Mouse (Mus musculus): Measurements from ENCODE around the gene Rpl5. TPM values are rescaled to one million over a fixed set of nuclear protein-coding genes. Genes with fewer than 3 reads are reported as not detected.
"Not testable (repeated sequence)": the region's sequence is repeated elsewhere in the genome, so short reads cannot be mapped to it uniquely, and the experiment has no call there.

The Rpl5 gene
- total RNA-seq, 2 experiments from 2014 or later, result 71.1 to 82.8 TPM

- no peak for DNase-seq (ENCODE audit: low spot score in 2 of 2)
These were observed 5.6 kb upstream of the Rpl5 start for GRCm38 (mm10) chr5:107894676-107895075.

- no peak for DNase-seq (ENCODE audit: low spot score in 2 of 2)
These were observed 4.0 kb upstream of the Rpl5 start for GRCm38 (mm10) chr5:107896265-107896664.

GRCm38 (mm10) chr5:107901014-107901615, 813 bp downstream of the Rpl5 start:
- DNase-seq (ENCODE audit: low spot score in 2 of 2), result no peak

GRCm38 (mm10) chr5:107904325-107904724, 4.0 kb downstream of the Rpl5 start:
- DNase-seq (ENCODE audit: low spot score in 2 of 2), result no peak

GRCm38 (mm10) chr5:107908514-107909110, 8.3 kb downstream of the Rpl5 start:
- no peak for DNase-seq (ENCODE audit: low spot score in 2 of 2)

GRCm38 (mm10) chr5:107909668-107910067, 9.4 kb downstream of the Rpl5 start:
- DNase-seq (ENCODE audit: low spot score in 2 of 2), result no peak

GRCm38 (mm10) chr5:107910084-107910616, 9.8 kb downstream of the Rpl5 start:
- DNase-seq (ENCODE audit: low spot score in 2 of 2), result no peak

GRCm38 (mm10) chr5:107911012-107911411, 10.7 kb downstream of the Rpl5 start:
- DNase-seq (ENCODE audit: low spot score in 2 of 2), result no peak

GRCm38 (mm10) chr5:107915280-107915679, 15.0 kb downstream of the Rpl5 start:
- DNase-seq (ENCODE audit: low spot score in 2 of 2), result no peak

- DNase-seq (ENCODE audit: low spot score in 2 of 2), result no peak
These were observed 21.3 kb downstream of the Rpl5 start for GRCm38 (mm10) chr5:107921400-107922252.

- no peak for DNase-seq (ENCODE audit: low spot score in 2 of 2)
These were observed 22.5 kb downstream of the Rpl5 start for GRCm38 (mm10) chr5:107922836-107923235.

GRCm38 (mm10) chr5:107924564-107924963, 24.3 kb downstream of the Rpl5 start:
- DNase-seq (ENCODE audit: low spot score in 2 of 2), result no peak

GRCm38 (mm10) chr5:107926550-107927249, 26.4 kb downstream of the Rpl5 start:
- DNase-seq (ENCODE audit: low spot score in 2 of 2), result no peak

- DNase-seq (ENCODE audit: low spot score in 2 of 2), result no peak
These were observed 32.3 kb downstream of the Rpl5 start for GRCm38 (mm10) chr5:107932556-107932955.

GRCm38 (mm10) chr5:107933202-107933974, 33.1 kb downstream of the Rpl5 start:
- DNase-seq (ENCODE audit: low spot score in 2 of 2), result no peak

- DNase-seq (ENCODE audit: low spot score in 2 of 2), result no peak
These were observed 34.7 kb downstream of the Rpl5 start for GRCm38 (mm10) chr5:107934770-107935543.

GRCm38 (mm10) chr5:107936625-107937389, 36.5 kb downstream of the Rpl5 start:
- no peak for DNase-seq (ENCODE audit: low spot score in 2 of 2)

GRCm38 (mm10) chr5:107938483-107938882, 38.2 kb downstream of the Rpl5 start:
- DNase-seq (ENCODE audit: low spot score in 2 of 2), result not testable (repeated sequence)

GRCm38 (mm10) chr5:107938886-107939285, 38.6 kb downstream of the Rpl5 start:
- no peak for DNase-seq (ENCODE audit: low spot score in 2 of 2)
